Mouse (Mus musculus): ENCODE data around the gene Bicc1. TPM values are rescaled to one million over a fixed set of nuclear protein-coding genes. Genes with fewer than 3 reads are reported as not detected.

Gene Bicc1
- total RNA-seq, 1 experiment from 2014 or later: not detected

DNA sequence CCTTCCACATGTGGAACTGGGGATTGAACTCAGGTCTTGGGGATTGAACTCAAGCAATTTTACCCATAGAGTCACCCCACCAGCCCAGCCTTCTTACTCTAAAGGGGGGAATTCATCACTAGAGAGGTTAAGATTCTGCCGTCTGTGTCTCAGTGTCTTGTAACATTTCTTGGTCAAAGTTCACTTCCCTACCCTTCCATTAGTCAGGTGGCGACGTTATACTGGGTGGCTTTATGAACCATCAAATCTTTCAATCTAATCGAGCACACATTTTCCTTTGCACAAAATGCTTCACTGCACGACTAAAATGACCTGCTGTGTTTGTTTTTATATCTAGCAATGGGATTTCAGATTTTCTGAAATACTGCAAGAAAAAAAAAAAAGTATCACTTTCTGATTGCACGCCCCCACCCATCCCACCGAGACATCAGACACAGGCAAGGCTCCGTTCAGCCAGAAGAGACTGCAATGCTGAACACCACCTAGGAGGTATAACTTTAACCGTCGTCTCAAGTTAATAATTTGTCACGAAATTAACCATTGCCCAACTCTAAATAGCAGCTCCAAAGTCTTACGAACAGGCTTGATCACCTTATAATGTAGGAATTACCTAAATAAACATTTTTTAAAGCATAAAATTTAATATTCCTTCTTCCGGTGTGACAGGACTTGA lies 32.1 kb downstream of the Bicc1 start:
- no peak for ATAC-seq (replicated peaks; ENCODE audit: low read depth, poor library complexity, severe bottlenecking)

- no peak for ATAC-seq (replicated peaks; ENCODE audit: low read depth, poor library complexity, severe bottlenecking)
Observed at GRCm38 (mm10) chr10:71123974-71124373, 35.5 kb downstream of the Bicc1 start.

GRCm38 (mm10) chr10:71123395-71123794 lies 36.1 kb downstream of the Bicc1 start:
- no peak for ATAC-seq (replicated peaks; ENCODE audit: low read depth, poor library complexity, severe bottlenecking)

- no peak for ATAC-seq (replicated peaks; ENCODE audit: low read depth, poor library complexity, severe bottlenecking)
Observed at GRCm38 (mm10) chr10:71122480-71122879, 37.0 kb downstream of the Bicc1 start.

DNA sequence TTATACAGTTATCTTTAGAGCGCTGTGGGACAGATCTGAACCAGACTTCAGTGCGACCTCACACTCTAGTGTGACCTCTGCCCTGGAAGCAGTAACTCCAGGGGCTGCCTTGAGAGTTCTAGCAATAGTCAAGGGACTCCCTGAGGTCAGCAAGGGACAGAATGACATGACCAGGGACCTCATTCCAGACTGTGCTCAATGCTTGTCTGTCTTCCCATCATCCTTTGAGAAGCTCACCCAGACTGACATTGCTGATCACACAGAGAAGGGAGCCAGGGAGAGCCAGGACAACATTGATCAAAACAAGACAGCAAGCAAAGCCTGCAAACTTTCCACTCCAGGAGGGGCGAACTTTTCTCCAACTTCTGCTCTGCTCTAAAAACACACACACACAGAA lies 38.7 kb downstream of the Bicc1 start:
- ATAC-seq (replicated peaks; ENCODE audit: low read depth, poor library complexity, severe bottlenecking): no peak

DNA sequence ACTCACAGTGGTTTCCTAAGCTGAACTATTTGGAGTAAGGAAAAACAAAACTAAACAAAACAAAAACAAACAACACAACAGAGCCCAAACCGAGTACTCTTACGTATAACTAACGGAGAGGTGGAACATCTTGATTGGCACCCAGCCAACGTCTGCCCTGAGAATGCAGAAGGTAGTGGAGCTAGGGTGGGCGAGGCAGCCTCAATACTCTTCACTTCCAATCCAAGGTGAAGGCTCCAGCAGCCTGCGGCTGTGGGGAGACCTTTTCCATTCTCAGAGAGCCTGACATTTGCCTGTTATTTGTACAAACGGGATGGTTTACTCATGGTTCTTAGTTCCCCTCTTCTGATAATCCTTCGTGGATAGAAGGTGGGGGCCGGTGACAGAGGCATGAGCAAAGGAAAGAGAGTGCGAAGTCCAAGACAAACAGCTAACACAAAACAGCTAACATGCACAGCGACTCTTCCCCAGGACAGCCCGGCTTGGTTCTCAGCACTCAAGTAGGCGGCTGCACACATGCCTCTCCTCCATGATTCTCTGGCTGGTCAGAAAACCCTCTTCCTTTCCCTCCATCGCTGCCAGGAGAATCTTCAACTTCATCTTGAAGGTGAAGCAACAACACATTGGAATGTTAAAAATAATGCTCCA lies 39.3 kb downstream of the Bicc1 start:
- no peak for ATAC-seq (replicated peaks; ENCODE audit: low read depth, poor library complexity, severe bottlenecking)

DNA sequence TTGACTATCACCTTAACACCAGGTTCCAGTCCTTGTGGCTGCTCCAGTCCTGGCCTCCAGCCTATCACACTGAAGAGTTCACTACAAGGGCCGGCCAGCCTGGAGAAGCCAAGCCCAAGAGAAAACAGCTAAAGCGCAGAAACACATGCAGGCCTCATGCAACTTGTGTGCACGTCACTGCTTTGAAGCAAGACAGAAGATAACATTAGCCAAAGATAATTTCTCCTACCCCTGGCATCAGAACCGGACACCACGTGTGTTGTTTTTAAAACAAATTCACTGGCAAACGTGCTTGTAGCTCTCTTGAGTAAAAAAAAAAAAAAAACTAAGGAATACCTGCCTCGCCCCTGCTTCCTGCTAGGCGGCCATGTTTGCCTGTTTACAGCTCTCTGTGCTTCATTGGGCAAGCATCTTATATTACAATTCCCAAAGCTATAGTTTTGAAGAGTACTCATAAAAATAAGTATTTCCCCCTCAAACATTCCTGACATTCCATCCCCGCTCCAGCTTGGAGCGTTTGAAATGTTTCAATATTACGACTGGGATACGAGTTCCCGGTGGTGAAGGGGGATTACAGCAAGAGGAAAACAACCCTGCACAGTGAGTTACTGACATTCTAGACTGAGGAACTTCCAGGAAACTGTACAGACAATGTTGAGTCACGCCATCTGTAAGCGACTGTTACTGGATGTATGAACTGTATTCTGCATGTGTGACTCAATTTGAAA lies 40.2 kb downstream of the Bicc1 start:
- ATAC-seq (replicated peaks; ENCODE audit: low read depth, poor library complexity, severe bottlenecking): no peak

DNA sequence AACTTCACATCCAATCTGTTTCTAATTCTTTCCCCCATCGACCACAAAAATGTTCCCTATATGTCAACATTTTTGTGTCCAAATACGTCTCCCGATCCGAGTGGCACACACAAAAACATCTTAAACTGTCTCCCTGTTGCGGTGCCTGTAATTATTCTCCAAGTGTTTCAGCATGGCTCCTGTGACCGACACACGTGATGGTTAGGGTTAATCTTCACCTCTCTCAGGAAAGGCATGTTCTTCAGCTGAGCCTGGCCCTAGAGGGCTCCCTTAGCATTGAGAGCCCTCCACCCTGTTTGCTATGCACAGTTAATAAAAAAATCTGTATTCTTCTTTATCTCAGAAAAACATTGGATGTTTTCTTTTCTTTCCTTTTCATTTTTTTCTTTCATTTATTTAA lies 41.7 kb downstream of the Bicc1 start:
- ATAC-seq (replicated peaks; ENCODE audit: low read depth, poor library complexity, severe bottlenecking): no peak

- no peak for ATAC-seq (replicated peaks; ENCODE audit: low read depth, poor library complexity, severe bottlenecking)
Observed at GRCm38 (mm10) chr10:71114260-71114920, 45.1 kb downstream of the Bicc1 start.

DNA sequence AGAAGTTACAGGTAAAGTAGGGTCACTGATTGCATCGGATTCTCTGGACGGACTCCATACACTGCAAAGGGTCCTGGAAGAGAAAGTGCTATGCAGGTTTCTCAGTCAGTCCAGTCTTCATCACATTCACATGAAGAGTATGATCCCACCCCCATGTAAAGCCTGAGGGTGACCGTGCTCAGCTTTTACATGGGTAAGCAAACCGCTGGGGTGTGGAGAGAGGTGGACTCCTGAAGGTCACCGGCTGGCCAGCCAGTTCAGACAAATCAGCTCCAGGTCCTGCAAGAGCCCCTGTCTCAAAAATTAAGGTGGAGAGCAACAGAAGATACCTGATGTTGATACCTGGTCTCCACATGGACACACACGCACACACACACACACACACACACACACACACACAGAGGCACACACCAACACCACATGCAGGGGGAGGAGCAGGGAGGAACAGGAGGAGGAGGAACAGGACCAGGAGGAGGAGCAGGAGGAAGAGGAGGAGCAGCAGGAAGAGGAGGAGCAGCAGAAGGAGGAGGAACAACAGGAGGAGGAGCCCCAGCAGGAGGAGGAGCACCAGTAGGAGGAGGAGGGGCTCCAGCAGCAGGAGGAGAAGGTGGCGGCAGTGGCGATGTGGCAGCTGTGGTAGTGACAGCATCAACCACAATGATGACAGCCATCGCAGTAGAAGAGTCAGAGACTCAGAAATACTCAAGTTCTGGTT lies 52.9 kb downstream of the Bicc1 start:
- no peak for ATAC-seq (replicated peaks; ENCODE audit: low read depth, poor library complexity, severe bottlenecking)

GRCm38 (mm10) chr10:71104791-71105190 lies 54.7 kb downstream of the Bicc1 start:
- ATAC-seq (replicated peaks; ENCODE audit: low read depth, poor library complexity, severe bottlenecking): no peak

DNA sequence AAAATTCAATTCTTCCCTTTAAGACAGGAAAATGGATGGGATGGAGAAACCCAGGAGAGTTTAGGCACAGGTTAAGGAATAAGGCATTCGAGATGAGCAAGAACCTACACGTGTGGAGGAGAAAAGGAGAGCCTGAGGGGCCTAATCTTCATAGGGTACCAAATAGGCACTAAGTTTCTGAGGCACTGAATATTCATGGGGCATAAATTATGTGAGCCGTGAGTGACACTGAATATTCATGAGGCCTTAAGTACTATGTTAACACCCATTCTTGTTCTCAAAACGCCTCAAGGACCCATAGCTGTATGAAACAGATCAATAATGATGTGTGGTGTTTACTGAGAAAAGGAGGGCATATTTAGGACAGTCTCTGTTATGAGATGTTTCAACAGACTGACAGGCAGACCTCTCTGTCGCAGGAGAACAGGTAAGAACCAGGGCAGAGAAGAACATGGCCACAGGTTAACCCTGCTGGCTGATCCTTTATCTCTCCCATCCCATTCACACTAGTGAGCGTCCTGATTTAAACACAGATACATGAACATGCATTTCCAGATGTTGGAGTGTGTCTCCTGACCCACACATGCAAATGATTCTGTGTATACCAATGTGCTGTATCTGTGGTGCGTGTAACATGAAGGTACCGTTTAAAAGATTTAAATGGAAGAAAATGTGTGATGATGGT lies 58.5 kb downstream of the Bicc1 start:
- ATAC-seq (replicated peaks; ENCODE audit: low read depth, poor library complexity, severe bottlenecking): no peak

DNA sequence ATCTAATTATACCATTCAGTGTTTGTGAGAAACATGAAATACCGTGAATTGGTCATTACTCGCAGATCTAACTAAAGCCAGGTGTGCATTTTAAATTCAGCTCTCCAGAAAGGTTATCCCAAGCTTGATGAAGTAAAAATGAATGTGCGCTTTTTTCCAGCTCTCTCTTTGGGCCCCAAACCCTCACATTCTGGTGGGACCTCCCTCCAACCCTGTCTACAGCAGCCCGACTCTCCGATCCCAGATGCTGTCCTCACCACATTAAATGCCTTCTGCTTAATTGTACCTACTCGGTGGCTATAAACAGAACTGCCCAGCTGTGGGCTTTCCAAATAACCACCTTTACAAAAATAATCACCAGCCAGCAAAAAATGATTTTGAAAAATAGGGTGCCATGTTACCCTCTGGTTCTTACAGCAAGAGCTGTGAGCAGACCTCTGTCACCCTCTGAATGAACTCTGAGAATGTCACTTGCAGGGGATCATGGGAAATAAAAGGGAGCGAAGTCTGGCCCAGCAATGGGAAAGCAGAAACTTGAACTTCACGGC lies 64.7 kb downstream of the Bicc1 start:
- no peak for ATAC-seq (replicated peaks; ENCODE audit: low read depth, poor library complexity, severe bottlenecking)

GRCm38 (mm10) chr10:71093312-71093711 lies 66.2 kb downstream of the Bicc1 start:
- no peak for ATAC-seq (replicated peaks; ENCODE audit: low read depth, poor library complexity, severe bottlenecking)

- no peak for ATAC-seq (replicated peaks; ENCODE audit: low read depth, poor library complexity, severe bottlenecking)
Observed at GRCm38 (mm10) chr10:71087359-71087716, 72.2 kb downstream of the Bicc1 start.

GRCm38 (mm10) chr10:71086571-71087358 lies 72.7 kb downstream of the Bicc1 start:
- no peak for ATAC-seq (replicated peaks; ENCODE audit: low read depth, poor library complexity, severe bottlenecking)

DNA sequence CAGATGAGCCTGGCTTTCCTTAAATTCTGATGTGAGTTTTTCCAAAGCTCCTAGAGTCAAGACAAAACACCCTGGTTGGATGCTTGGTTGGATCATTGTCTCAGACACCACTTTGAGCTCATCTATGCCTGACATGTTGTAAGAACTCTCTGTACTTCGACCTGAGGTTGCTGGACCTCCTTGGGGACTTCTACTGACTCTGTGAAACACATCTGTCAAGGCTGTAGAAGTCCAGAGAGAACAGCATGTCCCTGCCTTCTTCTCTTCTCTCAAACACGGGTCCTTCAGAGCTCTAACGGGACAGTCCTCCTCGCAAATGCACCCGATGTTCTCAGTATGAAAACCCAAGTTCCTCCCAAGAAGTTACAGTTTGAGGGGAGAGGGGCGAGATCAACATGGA lies 76.5 kb downstream of the Bicc1 start:
- ATAC-seq (replicated peaks; ENCODE audit: low read depth, poor library complexity, severe bottlenecking): no peak

GRCm38 (mm10) chr10:71078856-71079255 lies 80.6 kb downstream of the Bicc1 start:
- ATAC-seq (replicated peaks; ENCODE audit: low read depth, poor library complexity, severe bottlenecking): no peak

DNA sequence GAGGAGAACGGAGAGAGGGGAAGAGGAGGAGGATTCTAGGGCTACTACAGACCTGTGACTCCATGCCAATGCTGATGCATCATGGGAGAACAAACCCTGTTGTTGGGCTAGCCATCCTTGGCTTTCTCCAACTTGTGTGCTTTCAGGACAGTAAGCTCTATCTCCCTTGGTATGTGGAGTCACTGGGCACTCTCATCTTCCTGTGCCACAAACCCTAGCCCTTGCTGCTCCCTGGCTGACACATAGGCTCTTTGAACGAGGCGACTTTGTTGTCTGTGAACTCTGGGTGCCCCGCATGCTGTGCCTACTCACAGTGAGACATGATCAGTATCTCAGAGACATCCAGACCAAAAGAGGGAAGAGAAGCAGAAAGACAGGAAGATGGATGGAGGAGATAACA lies 94.5 kb downstream of the Bicc1 start:
- ATAC-seq (replicated peaks; ENCODE audit: low read depth, poor library complexity, severe bottlenecking): no peak

All from common myeloid progenitor, adult 5-6 weeks (primary cell).